Mouse (Mus musculus): ENCODE data around the gene Dpf3.

The Dpf3 gene

DNA sequence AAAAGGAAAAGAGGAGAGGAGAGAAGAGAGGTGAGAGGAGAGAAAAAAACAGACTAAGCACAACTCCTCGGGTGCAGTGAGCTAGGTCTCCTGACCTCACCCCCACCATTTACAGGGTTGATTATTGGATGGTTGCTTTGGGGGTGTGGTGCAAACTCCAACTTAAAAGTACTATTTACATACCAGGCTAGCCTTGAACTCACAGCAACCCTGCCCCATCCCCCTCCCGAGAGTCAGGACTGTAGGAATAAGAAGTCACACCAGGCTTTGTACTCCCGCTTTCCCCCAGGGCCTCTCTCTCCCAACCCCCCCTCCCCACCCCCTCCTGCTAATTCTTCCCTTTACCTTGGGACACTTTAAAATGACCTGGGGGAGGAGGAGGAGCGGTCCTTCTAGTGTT, 8.8 kb upstream of the Dpf3 start:
- no peak for DNase-seq (ENCODE audit: low read depth)

DNA sequence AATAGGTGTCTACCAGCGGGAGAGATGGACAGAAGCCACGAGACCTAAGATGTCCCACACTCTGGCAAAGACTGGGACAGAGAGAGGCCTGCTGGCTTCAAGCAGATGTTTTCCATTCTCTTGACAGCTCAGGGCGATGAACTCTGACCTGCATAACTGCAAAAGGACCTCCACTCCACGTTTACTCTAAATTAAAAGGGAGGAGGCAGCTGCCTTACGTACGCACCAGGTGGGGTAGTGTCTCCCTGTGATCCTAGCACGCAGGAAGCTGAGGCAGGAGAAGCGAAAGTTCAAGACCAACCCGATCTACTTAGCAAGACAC, 8.4 kb upstream of the Dpf3 start:
- DNase-seq (ENCODE audit: low read depth) = no peak

DNA sequence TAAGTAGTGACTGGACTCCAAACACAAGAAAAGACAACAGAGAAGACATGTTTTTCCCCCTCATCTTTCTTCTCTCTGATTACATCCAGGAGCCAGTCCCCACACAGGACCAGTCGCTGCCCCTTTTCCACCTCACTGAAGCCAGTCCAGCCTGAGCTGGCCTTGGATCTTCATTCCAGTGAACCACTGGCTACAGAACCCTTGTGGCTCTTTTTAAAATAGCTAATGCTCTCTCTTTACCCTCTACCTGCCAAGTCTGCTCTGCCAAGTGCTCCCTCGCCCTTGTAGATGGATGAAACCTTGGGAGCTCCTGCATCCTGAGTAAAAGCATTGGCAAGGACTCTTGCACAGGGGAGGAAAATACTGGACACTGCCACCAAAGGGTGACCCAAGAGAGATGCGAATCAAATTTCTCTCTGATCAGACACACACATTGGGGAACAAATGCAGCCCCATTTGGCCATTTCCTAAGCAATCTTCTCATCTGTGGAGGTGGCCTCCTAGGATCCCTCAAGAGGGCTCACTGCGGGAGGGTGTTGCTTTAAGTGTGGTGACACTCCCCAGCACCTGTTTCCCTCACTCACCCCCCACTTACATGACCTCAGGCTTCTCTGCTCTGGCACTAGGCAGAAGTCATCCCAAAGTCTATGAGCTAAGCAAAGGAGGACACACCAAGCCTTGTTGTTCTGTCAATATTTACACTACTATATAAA, 7.9 kb upstream of the Dpf3 start:
- no peak for DNase-seq (ENCODE audit: low read depth)

DNA sequence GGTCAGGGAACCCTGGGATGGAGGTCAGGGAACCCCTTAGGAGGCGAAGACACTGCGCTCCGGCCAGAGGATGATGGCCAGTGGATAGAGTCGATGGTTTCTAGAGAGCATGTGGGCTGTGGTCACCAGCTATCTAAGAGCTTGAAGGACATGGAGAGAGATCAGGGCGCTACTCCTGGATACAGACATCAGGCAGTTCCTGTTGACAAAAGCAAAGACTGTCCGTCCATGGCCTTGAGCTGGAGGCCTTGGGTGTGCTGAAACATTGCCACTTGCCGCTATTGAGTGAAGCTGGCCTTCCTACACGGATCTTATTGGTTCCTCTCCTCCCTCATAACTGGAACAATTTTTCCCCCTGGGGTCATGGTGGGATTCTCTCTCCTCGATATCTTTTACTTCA, 6.7 kb upstream of the Dpf3 start:
- no peak for DNase-seq (ENCODE audit: low read depth)

DNA sequence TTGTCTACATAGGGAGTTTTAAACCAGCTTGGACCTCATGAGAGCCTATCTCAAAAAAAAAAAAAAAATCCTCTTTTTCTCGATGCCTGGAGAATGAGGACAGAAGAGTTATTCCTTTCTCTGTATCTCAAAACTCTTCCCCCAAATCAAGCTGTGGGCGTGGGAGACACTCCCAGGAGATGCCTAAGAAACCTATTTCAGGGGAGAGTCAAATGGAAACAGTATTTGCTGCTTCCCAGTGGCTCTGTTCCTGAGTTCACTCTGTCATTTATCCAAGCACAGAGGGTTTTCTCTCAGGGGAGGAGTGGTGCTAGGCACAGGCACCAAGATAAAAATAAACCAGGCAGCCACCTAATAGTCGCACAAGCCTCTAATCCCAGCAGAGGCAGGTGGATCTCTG, 5.3 kb upstream of the Dpf3 start:
- DNase-seq (ENCODE audit: low read depth) = no peak

DNA sequence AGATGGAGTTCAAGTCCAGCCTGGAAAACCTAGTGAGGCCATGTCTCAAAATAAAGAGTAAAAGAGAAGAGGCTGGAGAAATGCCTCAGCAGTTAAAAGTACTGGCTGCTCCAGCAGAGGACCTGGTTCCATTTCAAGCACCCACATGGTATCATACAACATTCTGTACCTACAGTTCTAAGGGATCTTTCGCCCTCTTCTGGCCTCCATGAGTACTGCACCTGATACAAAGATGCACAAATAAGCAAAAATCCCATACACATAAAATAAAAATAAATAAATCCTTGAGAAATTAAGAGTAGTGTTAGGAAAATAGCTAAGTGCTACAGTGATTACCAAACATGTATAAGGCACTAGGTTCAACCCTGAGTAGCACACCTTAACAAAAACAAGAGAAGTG, 4.1 kb upstream of the Dpf3 start:
- peak; percentile 34 for DNase-seq (ENCODE audit: low read depth)

DNA sequence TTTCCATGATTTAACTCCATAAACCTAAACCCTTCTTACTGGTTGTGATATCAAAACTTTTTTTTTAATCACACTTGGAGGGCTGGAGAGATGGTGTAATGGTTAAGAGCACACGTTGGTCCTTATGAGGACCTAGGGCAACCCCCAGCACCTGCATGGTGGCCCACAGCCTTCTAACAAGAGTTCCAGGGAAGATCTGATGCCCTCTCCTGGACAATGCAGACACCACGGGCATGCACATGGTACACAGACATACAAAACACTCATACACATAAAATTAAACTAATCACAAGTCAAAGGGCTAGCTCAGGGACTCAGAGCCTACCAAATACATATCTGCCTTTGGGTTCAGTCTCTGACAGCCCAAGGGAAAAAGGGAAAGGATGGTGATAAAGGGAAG, 2.2 kb upstream of the Dpf3 start:
- no peak for DNase-seq (ENCODE audit: low read depth)

DNA sequence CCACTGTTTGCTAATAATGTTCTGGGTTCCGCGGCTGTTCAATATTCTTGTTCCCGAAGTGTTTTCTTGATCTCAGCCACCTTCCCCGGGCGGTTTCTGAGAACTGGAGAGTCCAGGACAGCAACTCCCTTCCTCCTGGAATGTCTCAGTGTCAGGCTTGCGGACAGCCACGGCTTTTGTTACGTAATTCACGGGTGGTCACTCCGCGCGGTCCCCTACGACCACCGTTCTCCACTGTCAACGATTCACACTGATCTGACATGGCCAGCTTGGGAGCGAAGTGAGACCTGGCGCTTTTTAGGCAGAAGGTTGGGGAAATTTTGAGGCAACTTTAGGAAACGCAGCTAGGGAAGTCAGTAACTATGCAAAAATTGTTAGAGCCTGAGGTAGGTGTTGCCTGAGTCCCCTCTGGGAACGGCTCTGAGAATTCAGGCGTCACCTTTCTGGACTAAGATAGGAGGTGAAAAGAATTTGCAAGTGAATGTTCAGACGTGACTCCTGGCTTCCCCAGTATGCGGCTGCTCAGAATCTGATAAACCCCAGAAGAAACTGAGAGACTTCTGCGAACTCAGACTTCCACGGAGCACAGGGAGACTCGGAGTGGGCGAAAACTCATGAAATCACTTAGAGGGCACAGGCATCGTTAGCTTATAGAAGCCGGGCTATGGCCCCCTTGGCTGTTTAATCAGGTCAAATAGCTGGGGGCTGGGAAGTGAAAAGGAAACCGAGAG, 860 bp upstream of the Dpf3 start:
- DNase-seq (ENCODE audit: low read depth) = no peak

DNA sequence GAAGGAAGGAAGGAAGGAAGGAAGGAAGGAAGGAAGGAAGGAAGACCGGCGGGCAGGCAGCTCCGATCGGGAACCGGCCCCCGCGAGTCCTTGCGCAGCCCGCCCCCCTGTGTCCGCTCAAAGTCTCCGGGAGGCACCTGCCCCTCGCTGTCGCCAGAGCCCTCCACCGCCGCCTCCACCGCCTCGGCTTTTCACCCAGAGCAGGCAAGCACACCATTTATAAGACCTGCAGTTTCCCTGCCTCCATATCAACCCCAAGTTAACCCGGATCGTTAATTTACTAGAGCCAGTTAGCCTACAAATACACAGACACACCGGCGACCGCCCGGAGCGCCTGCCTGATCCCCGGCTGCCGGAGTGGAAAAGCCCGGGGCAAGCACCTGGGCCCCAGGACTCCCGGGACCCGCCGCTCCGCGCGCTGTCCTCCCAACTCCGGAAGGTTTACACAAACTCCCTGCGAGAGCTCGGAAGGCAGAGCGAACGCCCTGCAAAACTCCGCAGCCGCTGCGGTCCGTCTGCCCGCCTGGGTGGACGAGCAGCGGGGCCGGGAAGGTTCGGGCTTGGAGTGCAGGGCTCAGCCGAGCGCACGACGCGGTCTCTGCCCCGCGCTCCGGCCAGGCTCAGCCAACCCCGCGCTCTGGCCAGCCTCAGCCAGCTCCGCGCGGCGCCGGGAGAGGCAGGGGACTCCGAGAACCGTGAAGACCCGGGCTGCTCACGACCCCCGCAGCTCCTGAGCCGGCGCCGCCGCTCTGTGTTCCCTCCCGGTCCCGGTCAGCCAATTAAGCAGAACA, 650 bp downstream of the Dpf3 start:
- DNase-seq (ENCODE audit: low read depth) = no peak

DNA sequence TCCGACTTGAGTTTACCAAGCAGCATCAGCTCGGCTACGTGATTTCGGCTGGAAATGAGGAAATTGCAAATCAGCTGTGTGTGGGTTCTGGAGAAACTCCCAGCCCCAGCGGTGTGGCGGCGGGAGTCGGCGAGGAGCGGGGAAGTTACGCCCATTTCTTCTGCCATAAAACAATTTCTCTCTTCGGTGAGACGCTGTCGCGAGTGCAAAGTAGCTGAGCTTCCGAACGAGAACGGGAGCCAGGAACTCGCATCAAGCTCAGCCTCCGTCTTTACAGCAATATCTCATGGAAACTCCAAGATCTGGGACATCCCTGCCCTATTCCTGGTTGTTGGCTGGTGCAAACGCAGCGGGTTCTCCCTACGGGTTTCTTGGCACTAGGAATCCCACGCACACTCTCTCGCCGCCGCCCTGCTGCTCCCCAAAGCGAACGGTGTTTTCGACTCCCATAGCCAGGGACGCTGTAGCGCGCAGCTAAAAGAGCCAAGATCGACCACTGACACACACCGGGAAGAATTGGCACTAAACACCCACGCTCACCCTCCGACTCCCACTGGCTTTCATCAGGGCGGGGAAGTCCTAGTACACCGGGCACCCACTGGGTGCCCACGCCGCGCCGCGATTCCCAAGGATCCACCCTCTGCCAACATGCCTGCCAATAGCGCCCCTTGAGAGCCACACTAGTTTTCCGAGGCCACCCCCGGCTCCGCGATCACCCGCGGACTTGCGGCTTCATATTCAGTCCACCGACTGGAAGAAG, 1.4 kb downstream of the Dpf3 start:
- DNase-seq (ENCODE audit: low read depth) = no peak

DNA sequence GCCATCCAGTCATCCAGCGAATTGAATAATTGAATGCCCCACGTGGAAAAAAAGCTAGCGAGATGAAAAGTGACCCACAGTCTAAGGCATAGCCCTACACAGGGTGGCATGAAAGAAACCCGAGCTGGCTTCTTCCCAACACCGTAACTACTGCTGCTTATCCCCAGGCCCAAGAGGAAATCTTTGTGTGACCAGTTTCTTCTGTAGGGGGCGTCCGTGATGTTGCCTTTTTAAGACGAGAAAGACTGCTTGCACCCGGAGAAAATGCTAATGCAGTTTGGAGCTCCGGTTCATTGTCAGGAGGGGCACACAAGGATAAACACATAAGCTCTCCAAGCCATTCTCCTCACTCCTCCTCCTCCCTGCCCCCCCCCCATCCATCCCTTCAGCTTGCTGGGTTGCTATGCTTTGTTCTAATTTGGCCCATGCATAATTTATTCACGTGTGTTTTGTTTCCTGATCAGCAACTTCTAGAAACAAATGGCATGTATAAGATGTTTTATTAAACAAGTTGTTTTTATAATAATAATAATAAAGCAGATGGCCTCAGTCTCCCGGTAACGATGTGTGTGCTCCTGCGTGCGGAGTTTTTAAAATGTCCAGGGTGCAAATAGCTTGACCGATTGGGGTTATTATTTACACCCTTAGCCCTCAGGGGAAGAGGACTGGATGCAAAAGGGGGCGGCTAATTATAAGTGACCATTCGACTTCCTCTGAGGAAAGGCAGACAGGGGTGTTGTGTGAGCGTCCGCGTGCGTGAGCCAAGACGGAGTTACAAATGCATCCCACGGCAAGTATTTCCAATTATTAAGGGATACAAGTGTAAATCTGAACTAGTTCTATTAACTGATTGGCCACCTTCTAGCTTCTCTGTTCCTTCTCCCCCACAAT, 2.4 kb downstream of the Dpf3 start:
- no peak for DNase-seq (ENCODE audit: low read depth)

DNA sequence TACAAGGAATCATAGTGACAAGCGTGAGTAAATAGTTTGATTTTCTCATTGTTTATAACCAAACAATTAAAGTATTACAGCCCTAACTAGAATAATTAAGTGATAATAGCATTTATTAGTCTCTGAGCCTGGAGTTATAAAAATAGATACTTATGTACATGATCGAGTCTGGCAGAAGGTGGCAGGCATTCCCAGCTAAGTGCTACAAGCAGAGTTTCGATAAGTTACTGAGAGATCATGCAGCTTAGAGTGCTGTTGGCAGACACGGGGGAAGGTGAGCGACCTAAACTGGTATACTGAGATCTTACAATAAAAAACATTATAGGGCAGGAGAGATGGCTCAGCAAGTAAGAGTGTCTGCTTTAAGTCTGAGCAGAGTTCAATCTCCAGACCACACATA, 3.9 kb downstream of the Dpf3 start:
- DNase-seq (ENCODE audit: low read depth) = no peak

DNA sequence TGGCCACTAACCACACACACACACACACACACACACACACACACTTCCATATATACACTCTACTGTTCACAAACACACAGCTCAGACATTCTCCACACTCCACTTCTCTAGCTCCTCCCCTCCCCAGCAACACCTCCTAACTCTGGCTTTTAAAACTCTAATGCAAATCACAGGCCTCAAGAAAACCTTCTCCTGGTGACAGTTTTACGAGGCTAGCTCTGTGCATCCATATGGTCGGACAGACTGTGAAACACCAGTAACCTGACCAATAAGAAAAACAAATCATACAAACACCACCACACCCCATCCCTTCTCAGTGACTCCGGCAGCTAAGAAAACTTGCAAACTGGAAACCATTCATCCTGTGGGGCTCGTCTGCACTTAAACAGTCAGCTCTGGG, 6.1 kb downstream of the Dpf3 start:
- DNase-seq (ENCODE audit: low read depth) = no peak

DNA sequence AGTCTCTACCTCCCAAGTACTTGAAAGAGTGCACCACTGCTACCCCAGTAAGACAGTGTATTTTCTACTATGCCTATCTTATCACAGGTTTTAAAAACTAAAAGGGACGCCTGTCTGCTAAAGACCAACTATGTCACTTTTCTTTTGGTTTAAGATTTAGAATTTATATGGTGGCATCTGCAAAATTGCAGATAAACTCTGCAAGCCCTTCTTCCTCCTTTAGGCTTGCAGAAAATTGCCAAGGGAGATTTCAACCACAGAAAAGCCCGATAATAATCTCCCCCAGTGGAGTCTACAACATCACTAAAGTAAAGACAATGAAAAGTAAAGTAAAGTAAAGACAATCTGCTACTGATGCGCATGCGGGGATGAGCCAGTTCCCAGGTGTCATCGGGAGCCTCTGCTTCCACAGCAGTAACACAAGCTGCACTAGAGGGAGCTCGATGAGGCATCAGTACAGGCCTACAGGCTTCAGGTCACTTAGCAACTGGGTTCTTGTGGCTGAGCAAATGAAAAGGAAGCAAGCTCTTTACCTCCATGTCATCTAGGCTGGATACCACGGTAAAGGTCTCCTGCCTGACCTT, 7.6 kb downstream of the Dpf3 start:
- no peak for DNase-seq (ENCODE audit: low read depth)

DNA sequence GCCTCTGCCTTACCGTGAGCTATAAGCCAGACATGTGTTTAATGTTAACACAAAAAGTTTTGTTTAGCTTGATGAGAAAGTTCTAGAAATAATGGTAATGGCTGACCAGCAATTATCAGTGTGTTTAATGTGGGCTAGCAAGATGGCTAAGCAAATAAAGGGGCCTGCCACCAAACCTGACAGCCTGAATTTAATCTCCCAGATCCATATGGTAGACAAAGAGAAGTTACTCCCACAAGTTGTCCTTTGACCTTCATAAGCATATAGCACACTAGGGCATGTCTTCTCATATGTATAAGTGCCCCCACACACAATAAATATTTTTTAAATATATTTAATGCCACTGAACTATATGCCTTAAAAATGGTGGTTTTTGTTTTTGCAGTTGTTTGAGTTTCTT, 8.4 kb downstream of the Dpf3 start:
- no peak for DNase-seq (ENCODE audit: low read depth)

DNA sequence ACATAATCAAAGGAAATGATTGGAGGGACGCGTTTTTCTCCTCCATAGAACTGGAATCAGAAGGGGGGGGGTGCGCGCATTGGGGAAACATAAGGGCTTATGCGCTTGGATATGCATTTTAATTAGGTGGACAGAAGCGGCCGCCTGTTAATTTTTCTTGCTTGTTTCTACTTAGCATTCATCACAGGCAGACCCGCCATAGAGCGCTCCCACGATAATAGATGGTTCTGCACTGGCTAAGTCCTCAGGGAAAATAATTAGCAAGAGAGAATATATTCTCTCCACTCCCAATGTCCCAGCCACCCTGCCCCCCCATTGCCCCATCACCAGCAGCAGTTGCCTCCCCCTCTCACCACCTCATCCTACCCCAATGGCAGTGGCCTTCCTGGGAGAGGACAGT, 11.2 kb downstream of the Dpf3 start:
- DNase-seq (ENCODE audit: low read depth) = no peak

DNA sequence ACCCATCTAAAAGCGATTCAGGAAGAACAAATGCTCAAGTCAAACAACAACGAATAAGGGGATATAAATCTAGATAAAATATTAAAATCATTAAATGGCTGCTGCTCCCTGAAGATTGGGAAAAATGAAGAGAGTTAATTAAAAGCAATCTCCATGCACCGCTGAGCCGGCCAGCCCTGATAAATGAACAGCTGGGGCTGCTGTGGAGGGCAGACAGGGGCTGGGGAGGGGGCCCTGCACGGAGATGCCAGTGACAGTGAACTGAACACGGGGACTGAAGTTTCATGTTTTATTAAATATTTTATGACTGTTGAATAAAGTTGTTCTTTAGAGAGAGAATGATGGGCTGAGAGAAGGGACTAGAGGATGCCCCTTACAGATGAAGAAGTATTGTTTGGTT, 12.1 kb downstream of the Dpf3 start:
- DNase-seq (ENCODE audit: low read depth) = no peak

DNA sequence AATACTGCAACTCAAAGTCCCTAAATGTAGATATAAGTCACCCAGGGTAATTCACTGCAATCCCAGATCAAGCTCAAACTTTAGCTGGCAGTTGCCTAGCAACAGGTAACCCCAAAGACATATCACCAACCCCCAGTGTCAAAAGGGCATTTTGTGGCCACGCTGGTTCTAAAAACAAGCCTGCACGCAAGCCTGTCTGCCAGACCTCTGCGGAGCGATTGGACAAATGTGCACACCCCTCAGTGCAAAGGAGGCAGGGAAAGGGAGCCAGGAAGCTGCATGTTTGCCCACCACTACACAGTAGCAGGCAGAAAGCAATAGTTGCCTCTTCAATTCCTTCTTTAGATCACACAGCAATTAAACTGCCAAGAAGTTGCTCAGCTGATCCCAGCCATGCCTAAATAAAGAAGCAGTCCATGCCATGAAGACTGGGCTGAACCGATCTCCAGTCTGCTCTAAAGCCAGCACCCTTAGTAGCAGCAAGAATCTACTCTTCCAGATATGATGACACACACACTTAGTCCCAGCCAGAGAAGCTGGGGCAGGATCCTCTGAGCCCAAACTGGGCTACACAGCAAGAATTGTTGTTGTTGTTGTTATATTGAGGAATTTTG, 13.4 kb downstream of the Dpf3 start:
- DNase-seq (ENCODE audit: low read depth) = no peak

DNA sequence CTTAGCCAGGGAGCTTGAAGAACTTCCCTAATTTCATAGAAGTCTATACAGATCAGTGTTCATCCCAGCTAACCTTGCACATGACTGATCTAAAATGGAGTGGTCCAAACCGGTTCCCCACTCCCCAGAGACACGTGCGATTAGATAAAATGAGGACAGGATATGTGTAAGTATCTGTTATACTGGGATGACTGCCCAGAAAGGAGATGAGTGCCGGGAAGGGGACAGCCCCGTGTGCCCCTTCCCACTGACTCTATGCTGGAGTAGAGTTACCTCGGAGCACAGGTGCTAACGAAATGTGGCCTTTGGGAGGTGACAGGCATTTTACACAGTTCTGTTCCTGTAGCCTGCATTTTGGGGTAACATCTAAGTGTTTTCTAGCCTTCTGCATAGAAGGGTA, 15.8 kb downstream of the Dpf3 start:
- DNase-seq (ENCODE audit: low read depth) = no peak

DNA sequence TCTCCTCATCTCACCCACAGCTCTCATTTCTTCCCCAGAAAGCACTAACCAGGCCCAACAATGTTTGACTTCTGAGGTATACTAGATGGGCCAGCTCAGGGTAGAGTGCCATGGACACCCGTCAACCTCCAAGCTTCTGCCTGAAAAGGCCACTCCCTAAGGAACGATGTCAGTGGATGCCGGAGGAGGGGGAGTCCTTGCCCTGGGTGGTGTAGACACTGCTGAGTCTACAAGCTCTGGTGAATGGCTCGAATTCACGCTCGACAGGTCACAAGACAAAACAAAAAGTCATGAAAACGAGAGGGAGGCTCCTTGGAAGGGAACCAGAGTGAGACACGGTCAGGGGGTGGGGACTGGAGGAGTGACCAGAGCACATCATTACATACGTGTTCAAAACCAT, 17.4 kb downstream of the Dpf3 start:
- DNase-seq (ENCODE audit: low read depth) = no peak

Measured in 416B (cell line).